8 mouse cellular contexts compared by ENCODE assay signal in genomic region chr7:133032589-133033203, GRCm38 (mm10).
DNase-seq lines count a peak whose midpoint lies in the region; ATAC-seq and TF ChIP-seq lines count a peak whose summit lies in the region.

No protein-coding gene starts in this region.

- no peak overlapping the region for H3K27ac ChIP-seq in gastrocnemius, adult 2 months
- H3K27ac ChIP-seq in limb, embryonic 11.5 days (replicated peaks; ENCODE audit: low read depth, low read length): no peak overlapping the region
- H3K27ac ChIP-seq in midbrain, embryonic 13.5 days: 0 out of 2 replicates have a peak overlapping the region, but pooled peaks have one; percentile 35
- no peak overlapping the region for H3K27ac ChIP-seq in stomach, postnatal 0 days (replicated peaks)

- peak; percentile 97; the same call in 1 of the 2 replicates for TF ChIP-seq CTCF in gastrocnemius, adult 2 months (IDR thresholded peaks at IDR 0.05)
- TF ChIP-seq CTCF in stomach, postnatal 0 days (IDR thresholded peaks at IDR 0.05; ENCODE audit: low read depth): peak; percentile 97

- peak; percentile 51 for DNase-seq in urinary bladder, postnatal 25 days (ENCODE audit: low spot score)
- no peak for DNase-seq in urinary bladder, adult 2 months (ENCODE audit: low spot score)
- DNase-seq in cerebellum, postnatal 25 days: peak; percentile 76 to 80
- peak; percentile 70 for DNase-seq in gastrocnemius, adult 2 months
- peak; percentile 37 for DNase-seq in induced T-regulatory cell, adult 2 months (ENCODE audit: low read depth)
- DNase-seq in limb, embryonic 11.5 days (ENCODE audit: low spot score): peak; percentile 78
- peak; percentile 71 for DNase-seq in stomach, postnatal 0 days (ENCODE audit: low spot score)

- H3K4me2 ChIP-seq in limb, embryonic 11.5 days (ENCODE audit: low read depth, severe bottlenecking): no peak overlapping the region
- H3K4me2 ChIP-seq in midbrain, embryonic 13.5 days (replicated peaks): no peak overlapping the region
- no peak overlapping the region for H3K4me2 ChIP-seq in stomach, postnatal 0 days (replicated peaks; ENCODE audit: low read depth)

- H3K36me3 ChIP-seq in limb, embryonic 11.5 days (ENCODE audit: control insufficient read depth, insufficient read depth, low read length): no peaks in the 10 kb centered on the region
- H3K36me3 ChIP-seq in midbrain, embryonic 13.5 days: no peaks in the 10 kb centered on the region
- H3K36me3 ChIP-seq in stomach, postnatal 0 days (ENCODE audit: control insufficient read depth, insufficient read depth, low read length): no peaks in the 10 kb centered on the region

- intact Hi-C loops in gastrocnemius, adult 2 months (cut with DNase I): loop anchor here (2.0 to 5.0 kb wide), 2 partner anchors 100 to 155 kb away; no protein-coding TSS in a partner anchor

- no peak overlapping the region for H3K4me3 ChIP-seq in gastrocnemius, adult 2 months
- H3K4me3 ChIP-seq in limb, embryonic 11.5 days (ENCODE audit: low read depth, low read length): no peak overlapping the region
- no peak overlapping the region for H3K4me3 ChIP-seq in midbrain, embryonic 13.5 days (replicated peaks)
- H3K4me3 ChIP-seq in stomach, postnatal 0 days (ENCODE audit: low read depth, low read length): no peak overlapping the region

- H3K9me3 ChIP-seq in limb, embryonic 11.5 days (ENCODE audit: control insufficient read depth, low read length): no peaks in the 10 kb centered on the region
- H3K9me3 ChIP-seq in midbrain, embryonic 13.5 days: no peaks in the 10 kb centered on the region
- no peaks in the 10 kb centered on the region for H3K9me3 ChIP-seq in stomach, postnatal 0 days (ENCODE audit: control insufficient read depth, low read length)

- ATAC-seq in limb, embryonic 11.5 days (ENCODE audit: insufficient number of reproducible peaks, low FRiP score, low TSS enrichment, low read depth): no peak
- ATAC-seq in midbrain, embryonic 13.5 days: peak; percentile 72
- peak; percentile 45 for ATAC-seq in stomach, postnatal 0 days (ENCODE audit: low FRiP score, low TSS enrichment)

- H3K4me1 ChIP-seq in limb, embryonic 11.5 days (ENCODE audit: control insufficient read depth, insufficient read depth, low read length): peaks cover 36% of the 10 kb centered on the region
- peaks cover 51% of the 10 kb centered on the region for H3K4me1 ChIP-seq in midbrain, embryonic 13.5 days (replicated peaks)
- H3K4me1 ChIP-seq in stomach, postnatal 0 days (replicated peaks; ENCODE audit: control insufficient read depth, insufficient read depth): peaks cover 10% of the 10 kb centered on the region

- no peak overlapping the region for H3K9ac ChIP-seq in limb, embryonic 11.5 days (ENCODE audit: low read length)
- no peak overlapping the region for H3K9ac ChIP-seq in midbrain, embryonic 13.5 days (replicated peaks)
- H3K9ac ChIP-seq in stomach, postnatal 0 days (ENCODE audit: low read length): no peak overlapping the region

- TF ChIP-seq EP300 in stomach, postnatal 0 days (optimal IDR thresholded peaks at IDR 0.05): no peak

- 56% methylated on average over 9 of the region's 9 CpGs for WGBS in limb, embryonic 11.5 days
- whole genome bisulfite sequencing in midbrain, embryonic 13.5 days: 40% methylated on average over 9 of the region's 9 CpGs
- 44% methylated on average over 9 of the region's 9 CpGs for WGBS in stomach, postnatal 0 days

- H3K27me3 ChIP-seq in limb, embryonic 11.5 days (ENCODE audit: control insufficient read depth, insufficient read depth, low read length): no peaks in the 10 kb centered on the region
- no peaks in the 10 kb centered on the region for H3K27me3 ChIP-seq in midbrain, embryonic 13.5 days
- H3K27me3 ChIP-seq in stomach, postnatal 0 days (ENCODE audit: control insufficient read depth, insufficient read depth, low read length): no peaks in the 10 kb centered on the region
